Mouse (Mus musculus): ENCODE data around the gene Dtd1.

Gene Dtd1

GRCm38 (mm10) chr2:144640101-144640500 lies 40.4 kb downstream of the Dtd1 start:
- no peak for DNase-seq (ENCODE audit: low spot score)

GRCm38 (mm10) chr2:144641991-144642390 lies 42.3 kb downstream of the Dtd1 start:
- no peak for DNase-seq (ENCODE audit: low spot score)

GRCm38 (mm10) chr2:144646360-144646759 lies 46.7 kb downstream of the Dtd1 start:
- DNase-seq (ENCODE audit: low spot score), result no peak

GRCm38 (mm10) chr2:144647151-144647550 lies 47.5 kb downstream of the Dtd1 start:
- DNase-seq (ENCODE audit: low spot score), result no peak

- DNase-seq (ENCODE audit: low spot score), result no peak
These were observed 50.3 kb downstream of the Dtd1 start for GRCm38 (mm10) chr2:144649960-144650359.

GRCm38 (mm10) chr2:144652841-144653240 lies 53.1 kb downstream of the Dtd1 start:
- no peak for DNase-seq (ENCODE audit: low spot score)

- DNase-seq (ENCODE audit: low spot score), result no peak
These were observed 55.6 kb downstream of the Dtd1 start for GRCm38 (mm10) chr2:144655307-144655706.

- DNase-seq (ENCODE audit: low spot score), result no peak
These were observed 68.8 kb downstream of the Dtd1 start for GRCm38 (mm10) chr2:144668507-144668906.

GRCm38 (mm10) chr2:144670289-144670930 lies 70.7 kb downstream of the Dtd1 start:
- DNase-seq (ENCODE audit: low spot score), result no peak

- DNase-seq (ENCODE audit: low spot score), result no peak
These were observed 72.7 kb downstream of the Dtd1 start for GRCm38 (mm10) chr2:144672397-144672796.

GRCm38 (mm10) chr2:144676546-144677228 lies 77.0 kb downstream of the Dtd1 start:
- no peak for DNase-seq (ENCODE audit: low spot score)

- no peak for DNase-seq (ENCODE audit: low spot score)
These were observed 77.5 kb downstream of the Dtd1 start for GRCm38 (mm10) chr2:144677229-144677571.

GRCm38 (mm10) chr2:144678779-144679178 lies 79.1 kb downstream of the Dtd1 start:
- DNase-seq (ENCODE audit: low spot score), result no peak

GRCm38 (mm10) chr2:144679394-144679793 lies 79.7 kb downstream of the Dtd1 start:
- no peak for DNase-seq (ENCODE audit: low spot score)

GRCm38 (mm10) chr2:144692219-144692732 lies 92.6 kb downstream of the Dtd1 start:
- no peak for DNase-seq (ENCODE audit: low spot score)

GRCm38 (mm10) chr2:144692777-144693176 lies 93.1 kb downstream of the Dtd1 start:
- DNase-seq (ENCODE audit: low spot score), result no peak

GRCm38 (mm10) chr2:144694923-144695322 lies 95.2 kb downstream of the Dtd1 start:
- no peak for DNase-seq (ENCODE audit: low spot score)

- no peak for DNase-seq (ENCODE audit: low spot score)
These were observed 98.3 kb downstream of the Dtd1 start for GRCm38 (mm10) chr2:144698046-144698445.

- no peak for DNase-seq (ENCODE audit: low spot score)
These were observed 100.9 kb downstream of the Dtd1 start for GRCm38 (mm10) chr2:144700608-144701007.

- DNase-seq (ENCODE audit: low spot score), result no peak
These were observed 101.9 kb downstream of the Dtd1 start for GRCm38 (mm10) chr2:144701415-144702149.

- DNase-seq (ENCODE audit: low spot score), result no peak
These were observed 109.6 kb downstream of the Dtd1 start for GRCm38 (mm10) chr2:144709285-144709684.

- DNase-seq (ENCODE audit: low spot score), result no peak
These were observed 110.0 kb downstream of the Dtd1 start for GRCm38 (mm10) chr2:144709704-144710103.

GRCm38 (mm10) chr2:144714596-144714995 lies 114.9 kb downstream of the Dtd1 start:
- no peak for DNase-seq (ENCODE audit: low spot score)
